Mouse (Mus musculus) olfactory bulb, adult 2 months (tissue): Measurements from ENCODE around the gene Ppfibp2.

ENCODE experiments used
- CTCF ChIP-seq: fragments of 200-500 bp; IDR thresholded peaks from 2 replicates; pipeline ENCODE4 v1.5.1; 2012; ENCODE audit warnings: low read depth, mild to moderate bottlenecking, low read length, moderate library complexity; ENCODE audit not compliant: insufficient read depth
- POLR2A ChIP-seq: fragments of 200-500 bp; IDR thresholded peaks from 2 replicates; pipeline ENCODE4 v1.6.1; 2012; ENCODE audit warnings: mild to moderate bottlenecking, low read depth, low read length, moderate library complexity; ENCODE audit not compliant: insufficient read depth

DNA sequence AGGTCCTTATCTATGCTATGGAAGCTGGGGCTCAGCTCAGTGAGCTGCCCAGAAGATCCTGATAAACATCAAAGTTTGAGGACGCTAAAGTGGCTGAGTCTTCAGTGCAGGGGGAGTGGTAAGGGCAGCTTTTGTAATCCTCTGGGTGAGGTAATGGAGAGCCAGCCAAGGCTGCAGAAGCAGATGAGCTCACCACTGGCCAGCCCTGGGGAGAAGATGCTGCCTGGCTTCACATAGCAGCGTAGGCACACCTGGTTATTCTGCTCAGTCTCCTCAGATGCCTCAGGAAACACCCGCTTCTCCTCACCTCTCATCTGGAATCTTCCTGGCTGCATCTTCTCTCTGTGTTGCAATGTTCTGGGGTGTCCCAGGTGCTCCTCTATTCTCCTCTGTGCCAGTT lies 29.4 kb downstream of the Ppfibp2 start:
- no peak for TF ChIP-seq POLR2A
- no peak for TF ChIP-seq CTCF
